Mouse (Mus musculus): ENCODE data around the gene Brd4.

The Brd4 gene

DNA sequence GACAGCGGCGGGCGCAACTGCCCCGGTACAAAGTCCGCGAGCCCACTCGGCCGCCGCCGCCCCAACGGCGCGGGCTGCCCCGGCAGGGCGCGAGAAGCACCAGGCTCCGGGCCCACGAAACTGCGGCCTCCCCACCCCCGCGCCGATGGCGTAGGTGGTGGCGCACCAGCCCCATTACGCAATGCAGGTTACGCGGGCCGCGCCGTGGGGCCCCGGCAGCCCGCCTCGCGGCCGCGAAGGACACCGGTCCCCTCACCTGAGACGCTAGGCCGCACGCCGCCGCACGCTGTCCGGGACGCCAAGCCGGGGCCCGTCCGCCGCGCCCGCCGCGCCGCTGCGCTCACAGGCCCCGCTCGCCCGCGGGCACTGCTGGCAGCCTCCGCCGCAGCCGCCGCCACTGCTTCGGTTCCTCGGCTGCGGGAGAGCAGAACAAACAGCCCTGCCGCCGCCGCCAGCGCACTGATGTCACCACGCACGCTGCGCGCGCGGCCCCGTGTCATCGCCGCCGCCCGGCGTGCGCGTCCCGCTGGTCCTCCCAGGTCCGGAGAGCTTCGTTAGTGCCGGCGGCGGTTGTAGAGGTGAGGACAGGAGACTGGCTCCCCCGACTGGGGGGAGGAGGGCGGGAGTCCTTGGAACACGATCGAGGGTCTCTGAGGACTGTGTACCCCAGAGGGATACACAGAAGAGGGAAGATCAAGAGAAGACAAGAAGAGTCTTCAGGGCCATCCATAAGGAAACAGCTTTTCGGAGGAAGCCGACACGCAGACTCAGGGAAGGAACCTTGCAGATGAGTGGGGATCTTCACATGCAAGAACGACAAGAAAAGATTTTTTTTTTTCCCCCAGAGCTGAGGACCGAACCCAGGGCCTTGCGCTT lies at the start of gene Brd4:
Gene Brd4, minus strand, starts transcription at position 461 of the 876 bp plus-strand sequence.
- peak; percentile 89 for DNase-seq (ENCODE audit: low read depth, low spot score)
- no peaks in the 10 kb centered on the region for H3K36me3 ChIP-seq (ENCODE audit: control insufficient read depth, insufficient read depth, low read length, poor library complexity, severe bottlenecking)
- no peaks in the 10 kb centered on the region for H3K27me3 ChIP-seq (ENCODE audit: control insufficient read depth, insufficient read depth, low read length, poor library complexity, severe bottlenecking)

- no peak for DNase-seq (ENCODE audit: low read depth, low spot score)
- Histone ChIP-seq H3K36me3 (ENCODE audit: control insufficient read depth, insufficient read depth, low read length, poor library complexity, severe bottlenecking) (peaks cover 22% of the 10 kb centered on the region), H3K27me3 (ENCODE audit: control insufficient read depth, insufficient read depth, low read length, poor library complexity, severe bottlenecking) (no peaks in the 10 kb centered on the region)
Observed at GRCm38 (mm10) chr17:32333675-32334303, 49.3 kb upstream of the Brd4 start.

- peaks cover 11% of the 10 kb centered on the region for H3K36me3 ChIP-seq (ENCODE audit: control insufficient read depth, insufficient read depth, low read length, poor library complexity, severe bottlenecking)
- H3K27me3 ChIP-seq (ENCODE audit: control insufficient read depth, insufficient read depth, low read length, poor library complexity, severe bottlenecking) = no peaks in the 10 kb centered on the region
- DNase-seq (ENCODE audit: low read depth, low spot score) = no peak
Observed at GRCm38 (mm10) chr17:32327501-32327900, 43.0 kb upstream of the Brd4 start.

DNA sequence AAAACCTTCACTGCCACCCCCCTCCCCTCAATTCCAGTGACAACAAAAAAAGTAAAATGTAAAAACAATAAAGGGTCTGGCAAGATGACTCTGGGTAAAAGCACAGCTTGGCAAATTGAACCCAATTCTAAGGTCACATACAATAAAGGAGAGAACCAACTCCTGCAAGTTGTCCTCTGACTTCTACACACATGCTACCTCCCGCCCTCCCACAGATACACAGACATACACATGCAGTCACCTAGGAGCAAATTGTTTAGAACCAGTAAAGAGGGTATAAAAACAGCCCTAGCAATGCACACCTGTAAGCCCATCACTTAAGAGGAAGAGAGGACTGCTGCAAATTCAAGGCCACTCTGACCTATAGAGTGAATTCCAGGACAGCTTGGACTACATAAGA lies 38.3 kb upstream of the Brd4 start:
- Histone ChIP-seq H3K36me3 (ENCODE audit: control insufficient read depth, insufficient read depth, low read length, poor library complexity, severe bottlenecking) (peaks cover 7% of the 10 kb centered on the region; the same call in 1 of the 2 replicates), H3K27me3 (ENCODE audit: control insufficient read depth, insufficient read depth, low read length, poor library complexity, severe bottlenecking) (no peaks in the 10 kb centered on the region)
- no peak for DNase-seq (ENCODE audit: low read depth, low spot score)

- H3K27me3 ChIP-seq (ENCODE audit: control insufficient read depth, insufficient read depth, low read length, poor library complexity, severe bottlenecking) = no peaks in the 10 kb centered on the region
- peaks cover 8% of the 10 kb centered on the region for H3K36me3 ChIP-seq (ENCODE audit: control insufficient read depth, insufficient read depth, low read length, poor library complexity, severe bottlenecking)
- DNase-seq (ENCODE audit: low read depth, low spot score) = peak; percentile 7
Observed at GRCm38 (mm10) chr17:32321836-32322235, 37.3 kb upstream of the Brd4 start.

DNA sequence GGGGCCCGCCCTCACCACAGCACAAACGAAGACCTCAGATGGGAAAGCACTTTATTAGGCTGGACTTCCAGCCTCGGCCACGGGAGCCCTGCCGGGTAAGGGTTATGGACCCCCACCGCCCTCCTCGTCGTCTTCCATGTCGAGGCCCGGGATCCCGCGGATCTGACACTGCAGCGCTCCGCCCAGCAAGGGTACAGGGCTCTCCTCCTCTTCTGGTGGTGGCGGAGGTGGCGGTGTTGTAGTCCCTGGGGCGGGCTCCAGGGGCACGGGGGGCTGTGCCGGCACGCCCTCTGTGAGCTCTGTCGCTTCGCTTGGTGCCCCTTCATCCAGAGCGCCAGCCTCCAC lies 36.8 kb upstream of the Brd4 start:
- Histone ChIP-seq H3K27me3 (ENCODE audit: control insufficient read depth, insufficient read depth, low read length, poor library complexity, severe bottlenecking) (no peaks in the 10 kb centered on the region), H3K36me3 (ENCODE audit: control insufficient read depth, insufficient read depth, low read length, poor library complexity, severe bottlenecking) (peaks cover 12% of the 10 kb centered on the region)
- DNase-seq (ENCODE audit: low read depth, low spot score) = no peak

GRCm38 (mm10) chr17:32320597-32321389 lies 36.3 kb upstream of the Brd4 start, which contains the start of gene Akap8:
Akap8 (minus strand) TSS chr17:32321238.
- Histone ChIP-seq H3K36me3 (ENCODE audit: control insufficient read depth, insufficient read depth, low read length, poor library complexity, severe bottlenecking) (peaks cover 13% of the 10 kb centered on the region), H3K27me3 (ENCODE audit: control insufficient read depth, insufficient read depth, low read length, poor library complexity, severe bottlenecking) (no peaks in the 10 kb centered on the region)
- DNase-seq (ENCODE audit: low read depth, low spot score) = peak; percentile 98

GRCm38 (mm10) chr17:32319950-32320349 lies 35.4 kb upstream of the Brd4 start:
- Histone ChIP-seq H3K27me3 (ENCODE audit: control insufficient read depth, insufficient read depth, low read length, poor library complexity, severe bottlenecking) (no peaks in the 10 kb centered on the region), H3K36me3 (ENCODE audit: control insufficient read depth, insufficient read depth, low read length, poor library complexity, severe bottlenecking) (peaks cover 19% of the 10 kb centered on the region)
- DNase-seq (ENCODE audit: low read depth, low spot score) = peak; percentile 10

- Histone ChIP-seq H3K27me3 (ENCODE audit: control insufficient read depth, insufficient read depth, low read length, poor library complexity, severe bottlenecking) (no peaks in the 10 kb centered on the region), H3K36me3 (ENCODE audit: control insufficient read depth, insufficient read depth, low read length, poor library complexity, severe bottlenecking) (peaks cover 26% of the 10 kb centered on the region)
- no peak for DNase-seq (ENCODE audit: low read depth, low spot score)
Observed at GRCm38 (mm10) chr17:32317708-32318107, 33.2 kb upstream of the Brd4 start.

GRCm38 (mm10) chr17:32317032-32317431 lies 32.5 kb upstream of the Brd4 start:
- Histone ChIP-seq H3K27me3 (ENCODE audit: control insufficient read depth, insufficient read depth, low read length, poor library complexity, severe bottlenecking) (no peaks in the 10 kb centered on the region), H3K36me3 (ENCODE audit: control insufficient read depth, insufficient read depth, low read length, poor library complexity, severe bottlenecking) (peaks cover 29% of the 10 kb centered on the region)
- DNase-seq (ENCODE audit: low read depth, low spot score) = no peak

DNA sequence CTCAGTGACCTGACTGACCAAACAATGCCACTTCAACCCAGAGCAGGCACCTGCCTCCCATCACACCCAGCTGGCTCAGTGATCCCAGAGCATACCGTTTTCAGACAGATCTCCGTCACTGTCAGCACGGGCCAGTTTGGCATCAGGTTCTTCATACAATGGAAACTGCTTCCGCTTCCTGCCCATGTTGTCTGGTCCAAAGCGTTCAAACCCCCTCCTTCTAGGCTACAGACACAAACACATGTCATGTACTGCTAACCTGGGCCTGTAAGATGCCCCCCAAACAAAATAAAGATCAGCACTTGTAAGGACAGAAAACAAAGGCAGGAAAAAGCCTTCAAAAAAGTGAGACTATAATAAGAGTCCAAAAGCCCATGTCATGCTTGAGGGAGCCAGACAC lies 31.0 kb upstream of the Brd4 start:
- Histone ChIP-seq H3K36me3 (ENCODE audit: control insufficient read depth, insufficient read depth, low read length, poor library complexity, severe bottlenecking) (peaks cover 30% of the 10 kb centered on the region), H3K27me3 (ENCODE audit: control insufficient read depth, insufficient read depth, low read length, poor library complexity, severe bottlenecking) (no peaks in the 10 kb centered on the region)
- no peak for DNase-seq (ENCODE audit: low read depth, low spot score)

DNA sequence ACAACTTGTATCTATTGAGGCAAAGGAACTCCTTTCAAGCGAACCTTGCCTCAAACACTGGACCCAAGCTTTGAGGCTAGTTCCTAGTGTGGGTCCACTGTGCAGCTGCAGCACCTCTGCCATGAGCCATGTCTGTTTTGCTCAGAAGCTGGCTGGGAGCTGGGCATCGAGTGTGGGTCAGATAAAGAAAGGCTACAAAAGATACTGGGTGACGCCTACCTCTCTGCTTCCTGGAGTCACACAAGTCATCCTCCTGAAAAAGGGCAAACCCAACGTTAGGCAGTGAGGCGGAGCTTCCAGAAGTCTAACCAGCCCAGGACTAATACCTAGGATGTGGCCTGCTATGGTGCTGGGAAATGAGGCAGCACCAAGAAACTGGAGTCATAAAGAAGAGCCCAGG lies 29.4 kb upstream of the Brd4 start:
- no peaks in the 10 kb centered on the region for H3K27me3 ChIP-seq (ENCODE audit: control insufficient read depth, insufficient read depth, low read length, poor library complexity, severe bottlenecking)
- DNase-seq (ENCODE audit: low read depth, low spot score) = no peak
- peaks cover 40% of the 10 kb centered on the region for H3K36me3 ChIP-seq (ENCODE audit: control insufficient read depth, insufficient read depth, low read length, poor library complexity, severe bottlenecking)

- no peak for DNase-seq (ENCODE audit: low read depth, low spot score)
- H3K36me3 ChIP-seq (ENCODE audit: control insufficient read depth, insufficient read depth, low read length, poor library complexity, severe bottlenecking) = peaks cover 45% of the 10 kb centered on the region
Observed at GRCm38 (mm10) chr17:32312801-32313200, 28.3 kb upstream of the Brd4 start.

GRCm38 (mm10) chr17:32307963-32308362 lies 23.4 kb upstream of the Brd4 start:
- no peaks in the 10 kb centered on the region for H3K27me3 ChIP-seq (ENCODE audit: control insufficient read depth, insufficient read depth, low read length, poor library complexity, severe bottlenecking)
- peaks cover 45% of the 10 kb centered on the region for H3K36me3 ChIP-seq (ENCODE audit: control insufficient read depth, insufficient read depth, low read length, poor library complexity, severe bottlenecking)
- DNase-seq (ENCODE audit: low read depth, low spot score) = no peak

More at GRCm38 (mm10) chr17:32312801-32313200, 28.3 kb upstream of the Brd4 start:
- no peaks in the 10 kb centered on the region for H3K27me3 ChIP-seq (ENCODE audit: control insufficient read depth, insufficient read depth, low read length, poor library complexity, severe bottlenecking)

DNA sequence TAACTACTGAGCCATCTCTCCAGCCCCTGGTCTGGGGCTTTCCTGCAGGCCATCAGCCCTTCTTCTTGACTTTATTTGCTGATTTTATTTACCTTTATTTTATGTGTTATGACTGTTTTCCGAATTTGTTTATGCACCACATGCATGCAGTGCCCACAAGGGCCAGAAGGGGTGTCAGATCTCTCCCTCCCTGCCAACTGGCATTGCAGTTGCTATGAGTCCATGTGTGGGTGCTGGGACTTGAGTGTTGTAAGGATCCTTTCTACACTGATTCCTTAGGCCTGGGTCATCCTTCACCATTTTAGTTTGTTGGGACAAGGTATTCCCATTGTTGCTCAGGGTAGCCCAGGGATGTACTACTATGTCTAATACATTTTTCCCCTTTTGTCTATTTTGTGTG lies 13.6 kb upstream of the Brd4 start:
- no peaks in the 10 kb centered on the region for H3K27me3 ChIP-seq (ENCODE audit: control insufficient read depth, insufficient read depth, low read length, poor library complexity, severe bottlenecking)
- no peak for DNase-seq (ENCODE audit: low read depth, low spot score)
- H3K36me3 ChIP-seq (ENCODE audit: control insufficient read depth, insufficient read depth, low read length, poor library complexity, severe bottlenecking) = 0 out of 2 replicates have a peak, but pooled peaks cover 2% of the 10 kb centered on the region

Data from splenic B cell, adult 2 months (primary cell).